Mouse (Mus musculus) forebrain, postnatal 0 days (tissue): ENCODE measurements around the gene Exoc3l. TPM values are rescaled to one million over a fixed set of nuclear protein-coding genes. Genes with fewer than 3 reads are reported as not detected.

Experiments used
- ATAC-seq: fragments of 200-750 bp; cut with Nextera tagmentation; 2 replicates; pipeline ENCODE4 v1.8.0; 2017; ENCODE audit warnings: mild to moderate bottlenecking, moderate library complexity
- DNase-seq: peaks from one replicate; pipeline ENCODE4 v3.0.0-alpha.2; 2015
- H3K27ac ChIP-seq: fragments of 300-500 bp; sonication (generic); 2 replicates; pipeline ENCODE4 v1.5.1; 2014; ENCODE audit warnings: low read depth, mild to moderate bottlenecking, antibody characterized with exemption, low read length, moderate library complexity, mixed read lengths
- H3K27me3 ChIP-seq: fragments of 300-500 bp; sonication (generic); 2 replicates; pipeline ENCODE4 v1.6.1; 2014; ENCODE audit warnings: mild to moderate bottlenecking, low read length, mixed read lengths; ENCODE audit not compliant: insufficient read depth
- H3K36me3 ChIP-seq: fragments of 300-500 bp; sonication (generic); 2 replicates; pipeline ENCODE4 v1.6.1; 2014; ENCODE audit warnings: mild to moderate bottlenecking, moderate library complexity; ENCODE audit not compliant: insufficient read depth
- H3K4me1 ChIP-seq: fragments of 300-500 bp; sonication (generic); 2 replicates; pipeline ENCODE4 v1.6.1; 2014; ENCODE audit warnings: antibody characterized with exemption; ENCODE audit not compliant: insufficient read depth
- H3K4me2 ChIP-seq: fragments of 300-500 bp; sonication (generic); 2 replicates; pipeline ENCODE4 v1.6.1; 2014; ENCODE audit warnings: low read depth, mild to moderate bottlenecking, moderate library complexity
- H3K4me3 ChIP-seq: fragments of 300-500 bp; sonication (generic); 2 replicates; pipeline ENCODE4 v1.5.1; 2014; ENCODE audit warnings: low read depth, low read length, mixed read lengths
- H3K9ac ChIP-seq: fragments of 300-500 bp; sonication (generic); 2 replicates; pipeline ENCODE4 v1.6.1; 2014; ENCODE audit warnings: mild to moderate bottlenecking
- H3K9me3 ChIP-seq: fragments of 300-500 bp; sonication (generic); 2 replicates; pipeline ENCODE4 v1.6.1; 2016; ENCODE audit warnings: low read length
- CTCF ChIP-seq: sonication (generic); IDR thresholded peaks from 2 replicates; pipeline ENCODE4 v1.5.1; 2016; ENCODE audit warnings: antibody characterized with exemption, control low read depth, low read depth
- WGBS: fragments of 180-500 bp; shearing (Covaris S2); extraction: QIAGEN DNeasy Blood & Tissue Kit; methylation state at CpG from one replicate; pipeline ENCODE4 v1.1.7; 2014; 5-methylcytosine and 5-hydroxymethylcytosine counted together
- polyA plus RNA-seq: library from polyadenylated mRNA; unstranded; fragments of >200 nt; fragmentation: Nextera tagmentation; extraction: Ambion mirVana; gene quantifications from 2 replicates; pipeline ENCODE4 v1.2.1, GENCODE M21; 2015
- total RNA-seq: library from RNA; depleted of rRNA; stranded (reverse); fragments of >200 nt; gene quantifications from 2 replicates; pipeline ENCODE4 v1.2.3, GENCODE M21; 2014; rRNA removed

Gene Exoc3l
- total RNA-seq (1.8 and 2.7 TPM in 2 replicates), polyA plus RNA-seq (7.0 and 7.5 TPM in 2 replicates)

DNA sequence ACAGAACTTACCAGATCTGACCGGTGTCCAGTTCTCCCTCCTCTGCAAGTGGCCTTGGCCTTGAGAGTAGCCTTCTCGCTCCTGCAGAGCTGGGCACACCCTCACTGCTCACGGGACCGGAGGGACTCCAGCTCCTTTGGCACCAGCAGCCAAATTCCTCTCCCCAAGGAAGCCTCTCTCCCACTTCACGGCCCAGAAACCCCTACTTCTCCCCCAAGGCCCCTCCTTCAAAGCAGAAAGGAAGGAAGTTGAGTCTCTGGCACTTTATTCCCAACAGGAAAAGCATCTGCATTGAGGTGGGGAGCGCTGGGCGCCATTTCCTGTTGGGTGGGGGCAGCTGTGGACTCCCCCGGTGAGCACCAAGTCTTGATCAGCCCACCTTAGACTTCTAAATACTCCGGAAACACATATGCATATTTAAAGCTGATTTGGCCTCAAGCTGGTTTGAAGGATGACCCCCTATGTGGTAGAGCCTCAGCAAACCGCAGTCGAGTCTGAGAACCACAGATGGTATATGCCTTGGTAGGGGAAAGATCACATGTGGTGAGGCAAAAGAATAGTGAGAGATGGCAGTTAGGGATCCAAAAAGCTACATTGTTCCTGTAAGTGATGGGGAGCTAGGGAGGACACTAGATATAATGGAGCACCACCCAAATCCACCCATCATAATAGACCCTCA is at the start of gene Exoc3l:
Gene Exoc3l (minus strand): TSS at position 207 of the 679 bp plus-strand sequence.
- WGBS, result 76% methylated on average over 11 of the region's 11 CpGs
- Histone ChIP-seq H3K4me1 (peaks cover 11% of the 10 kb centered on the region; the same call in 1 of the 2 replicates), H3K9ac (no peak within 1 kb of the TSS; the same call in 1 of the 2 replicates), H3K4me3 (no peak within 1 kb of the TSS), H3K27me3 (no peaks in the 10 kb centered on the region), H3K36me3 (peaks cover 13% of the 10 kb centered on the region), H3K9me3 (no peaks in the 10 kb centered on the region), H3K4me2 (peak within 1 kb of the TSS; percentile 89; the same call in 1 of the 2 replicates), H3K27ac (no peak within 1 kb of the TSS)
- DNase-seq, result no peak
- no peak for ATAC-seq
- no peak for TF ChIP-seq CTCF

DNA sequence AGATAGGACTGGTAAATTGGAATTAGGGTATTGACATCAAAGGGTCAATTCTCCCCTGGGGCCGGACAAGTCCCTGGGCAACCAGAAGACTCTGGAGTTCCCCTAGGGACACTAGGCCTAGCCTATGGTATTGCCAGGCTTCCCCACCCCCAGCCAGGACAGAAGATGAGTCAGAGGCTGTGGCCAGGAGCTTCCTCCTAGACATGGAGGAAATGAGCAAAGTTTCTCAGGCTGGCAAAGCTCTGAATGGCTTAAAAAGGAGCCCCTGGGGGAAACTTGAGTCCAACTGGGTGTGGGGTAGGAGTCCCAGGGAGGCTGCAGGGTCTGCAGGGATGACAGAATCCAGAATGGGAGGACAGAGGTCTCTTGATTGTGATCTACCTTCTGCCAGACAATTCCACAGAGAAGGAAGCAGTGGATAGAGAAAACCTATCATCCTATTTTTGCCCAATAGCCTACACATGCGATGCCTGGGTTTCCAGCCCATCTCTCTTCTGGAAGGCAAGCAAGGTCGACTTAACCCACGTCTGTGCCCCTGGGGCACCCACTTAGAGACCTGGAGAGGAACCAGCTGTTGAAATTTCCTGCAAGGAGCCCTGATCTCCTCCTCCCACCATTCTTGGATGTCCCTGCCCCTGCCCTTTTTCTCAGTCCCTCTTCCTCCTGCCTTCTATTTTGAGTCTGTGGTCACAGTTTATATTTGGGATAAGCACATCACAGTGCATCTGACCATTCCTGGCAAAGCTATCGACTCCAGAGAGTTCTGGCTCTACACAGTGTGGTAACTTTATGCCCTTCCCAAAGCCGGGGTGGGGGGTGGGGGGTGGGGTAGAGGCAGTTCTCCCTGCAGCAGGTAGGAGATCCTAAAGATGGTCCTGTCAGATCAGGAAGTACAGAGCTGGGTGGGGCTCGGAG is 49.4 kb upstream of the Exoc3l start:
- no peak for TF ChIP-seq CTCF

DNA sequence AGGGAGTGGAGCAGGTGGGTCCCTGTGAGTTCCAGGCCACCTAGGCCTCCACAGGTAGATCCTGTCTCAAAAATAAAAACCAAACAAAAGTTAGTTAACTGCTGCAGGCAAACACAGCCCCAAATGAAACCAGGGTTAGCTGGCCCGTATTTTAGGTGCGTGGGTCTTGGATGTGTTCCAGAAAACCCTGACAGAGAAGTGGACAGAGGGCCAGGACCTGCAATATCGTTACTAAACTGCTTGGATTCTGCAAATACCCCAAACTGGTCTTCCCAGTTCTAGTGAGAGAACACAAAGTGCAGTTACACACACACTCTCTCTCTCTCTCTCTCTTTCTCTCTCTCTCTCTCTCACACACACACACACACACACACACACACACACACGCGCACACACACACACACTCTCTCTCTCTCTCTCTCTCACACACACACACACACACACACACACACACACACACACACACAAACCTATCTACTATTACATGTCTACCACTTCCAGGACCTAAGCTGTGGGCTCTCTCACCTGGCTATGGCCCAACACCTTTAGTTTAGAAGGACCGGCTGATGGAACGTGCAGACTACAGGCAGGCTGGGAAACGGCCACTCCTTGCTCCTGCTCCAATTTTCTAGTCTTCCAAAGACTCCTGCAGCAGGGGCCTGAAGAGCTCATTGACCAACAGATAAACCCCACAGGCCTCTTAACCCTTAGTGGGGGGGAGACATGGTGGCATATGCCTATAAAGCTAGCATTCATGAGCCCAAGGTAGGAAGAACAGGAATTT is 48.1 kb upstream of the Exoc3l start:
- Histone ChIP-seq H3K9me3 (no peaks in the 10 kb centered on the region), H3K36me3 (no peaks in the 10 kb centered on the region)

More for the DNA sequence above, 49.4 kb upstream of the Exoc3l start:
- WGBS, result 75% methylated on average over 7 of the region's 7 CpGs
- Histone ChIP-seq H3K27ac (no peak overlapping the region), H3K4me2 (no peak overlapping the region), H3K4me3 (no peak overlapping the region), H3K27me3 (no peaks in the 10 kb centered on the region; the same call in 1 of the 2 replicates), H3K36me3 (no peaks in the 10 kb centered on the region), H3K4me1 (peaks cover 7% of the 10 kb centered on the region; the same call in 1 of the 2 replicates), H3K9me3 (no peaks in the 10 kb centered on the region), H3K9ac (no peak overlapping the region)
- DNase-seq (no peak), ATAC-seq (no peak)

DNA sequence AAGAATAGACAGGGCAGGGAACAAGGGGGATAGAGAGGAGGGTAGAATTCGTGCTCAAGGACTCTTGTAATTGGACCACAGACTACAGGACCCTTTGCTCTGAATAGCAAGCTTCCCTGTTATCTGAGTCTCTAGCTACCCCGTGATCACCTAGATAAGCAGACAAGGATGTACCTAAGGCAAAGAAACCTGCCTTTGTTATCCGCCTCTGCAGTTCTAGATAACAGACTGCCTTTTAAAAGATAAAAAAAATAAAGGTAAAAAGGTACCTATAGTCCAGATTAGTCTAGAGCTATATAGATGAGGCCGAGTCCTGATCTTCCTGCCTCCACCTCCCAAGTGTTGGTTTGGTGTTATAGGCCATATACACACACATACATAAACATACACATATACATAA is 46.9 kb upstream of the Exoc3l start:
- Histone ChIP-seq H3K4me1 (peaks cover 4% of the 10 kb centered on the region; the same call in 1 of the 2 replicates), H3K27me3 (no peaks in the 10 kb centered on the region; the same call in 1 of the 2 replicates), H3K27ac (no peak overlapping the region), H3K9me3 (no peaks in the 10 kb centered on the region), H3K4me3 (no peak overlapping the region), H3K9ac (no peak overlapping the region), H3K4me2 (no peak overlapping the region), H3K36me3 (no peaks in the 10 kb centered on the region)
- ATAC-seq, result no peak
- no peak for TF ChIP-seq CTCF
- WGBS, result 79% methylated on average over 4 of the region's 4 CpGs
- no peak for DNase-seq

More for the DNA sequence above, 48.1 kb upstream of the Exoc3l start:
- Histone ChIP-seq H3K4me1 (peaks cover 4% of the 10 kb centered on the region; the same call in 1 of the 2 replicates), H3K4me3 (no peak overlapping the region), H3K9ac (no peak overlapping the region), H3K27ac (no peak overlapping the region), H3K4me2 (no peak overlapping the region), H3K27me3 (no peaks in the 10 kb centered on the region; the same call in 1 of the 2 replicates)
- 61% methylated on average over 6 of the region's 8 CpGs for WGBS
- no peak for TF ChIP-seq CTCF
- DNase-seq (no peak), ATAC-seq (no peak)

DNA sequence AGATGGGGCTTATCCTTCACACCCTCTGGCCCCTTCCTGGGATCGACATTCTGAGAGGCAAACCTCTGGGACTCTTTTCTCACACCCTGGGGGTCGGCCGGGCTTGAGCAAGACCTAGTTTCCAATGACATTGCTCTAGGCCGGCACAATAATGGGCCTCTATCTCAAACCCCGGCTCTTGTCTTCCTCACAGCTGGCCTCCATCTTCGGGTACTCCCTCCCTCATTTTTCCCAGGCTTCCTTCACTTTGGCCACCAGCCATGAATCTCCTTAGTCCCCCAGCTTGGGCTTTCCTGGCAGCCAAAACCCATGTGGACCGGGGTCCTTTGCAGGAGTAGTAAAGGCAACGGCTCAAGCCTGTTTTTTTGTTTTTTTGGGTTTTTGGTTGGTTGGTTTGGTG is 45.5 kb upstream of the Exoc3l start:
- Histone ChIP-seq H3K4me2 (no peak overlapping the region), H3K9me3 (no peaks in the 10 kb centered on the region), H3K27ac (no peak overlapping the region), H3K27me3 (no peaks in the 10 kb centered on the region), H3K4me3 (no peak overlapping the region), H3K9ac (no peak overlapping the region), H3K36me3 (no peaks in the 10 kb centered on the region), H3K4me1 (no peaks in the 10 kb centered on the region)
- ATAC-seq, result no peak; the same call in 1 of the 2 replicates
- DNase-seq, result peak; percentile 41
- TF ChIP-seq CTCF, result no peak
- WGBS, result 31% methylated on average over 8 of the region's 8 CpGs

DNA sequence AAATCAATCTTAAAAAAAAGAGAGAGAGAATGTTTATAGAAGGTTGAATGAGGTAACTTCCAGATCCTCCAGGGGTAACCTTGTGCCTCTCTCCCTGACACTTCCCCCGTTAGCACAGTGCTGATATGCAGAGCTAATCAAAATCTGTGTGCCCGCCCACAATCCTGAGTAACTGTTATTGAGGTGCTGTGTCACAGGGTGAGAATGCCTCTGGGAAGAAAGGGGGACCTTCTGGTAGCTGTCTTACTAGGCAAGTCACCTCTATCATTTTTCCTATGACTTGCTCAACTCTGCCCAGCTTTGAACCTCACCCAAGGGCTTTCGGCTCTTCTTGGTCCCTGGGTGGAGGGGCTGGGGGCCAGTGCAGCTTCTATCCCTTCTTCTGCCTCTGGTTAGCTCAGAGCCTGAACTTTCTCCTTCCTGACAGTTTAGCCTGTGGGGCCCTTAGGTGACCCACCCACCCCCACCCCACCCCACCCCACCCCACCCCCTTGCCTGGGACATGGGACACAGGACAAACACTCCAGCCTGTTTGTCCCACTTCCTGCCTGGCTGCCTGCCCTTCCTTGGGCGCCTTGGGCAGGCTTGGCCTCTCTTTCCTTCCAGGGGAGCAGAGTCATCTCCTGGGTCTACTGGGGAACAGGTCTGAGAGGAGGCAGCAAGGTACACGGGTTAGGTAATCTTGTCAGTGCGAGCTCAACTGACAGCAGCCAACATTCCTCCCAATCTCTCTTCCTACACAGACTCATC is 44.2 kb upstream of the Exoc3l start:
- peaks cover under 1% of the 10 kb centered on the region; the same call in 1 of the 2 replicates for H3K36me3 ChIP-seq
- WGBS, result 84% methylated on average over 6 of the region's 6 CpGs
- ATAC-seq, result no peak
- H3K27ac ChIP-seq, result no peak overlapping the region
- TF ChIP-seq CTCF, result no peak
- H3K9ac ChIP-seq, result no peak overlapping the region
- no peaks in the 10 kb centered on the region for H3K4me1 ChIP-seq
- no peaks in the 10 kb centered on the region for H3K27me3 ChIP-seq
- H3K4me2 ChIP-seq, result no peak overlapping the region
- H3K4me3 ChIP-seq, result no peak overlapping the region
- no peaks in the 10 kb centered on the region for H3K9me3 ChIP-seq
- no peak for DNase-seq
